Comparison of ENCODE assay signal across 16 mouse cellular contexts in genomic region chr7:24459440-24459839, GRCm38 (mm10). TPM values are rescaled to one million over a fixed set of nuclear protein-coding genes. Genes with fewer than 3 reads are reported as not detected.
DNase-seq lines count a peak whose midpoint lies in the region; ATAC-seq lines count a peak whose summit lies in the region.
"Had no signal": no experiment of that assay in that cellular context is flagged by ENCODE, and none has a peak within 500 bp of the region (broad histone marks: within the 10 kb centered on the region; RNA-seq: fewer than 3 reads in every experiment).

No protein-coding gene starts in this region.

- peaks cover 47% of the 10 kb centered on the region for H3K4me1 ChIP-seq in megakaryocyte, embryonic 14.5 days
- H3K4me1 ChIP-seq in lung, embryonic 15.5 days: peaks cover 45% of the 10 kb centered on the region

- H3K9ac ChIP-seq in lung, embryonic 15.5 days: no peak overlapping the region

- ATAC-seq in megakaryocyte, adult 5-6 weeks (ENCODE audit: poor library complexity, severe bottlenecking): no peak
- ATAC-seq in lung, embryonic 15.5 days (ENCODE audit: borderline replicate concordance, extremely low read depth, low FRiP score, low TSS enrichment): no peak
- no peak for ATAC-seq in granulocyte monocyte progenitor cell, adult 5-6 weeks (replicated peaks; ENCODE audit: poor library complexity, severe bottlenecking)

- H3K36me3 ChIP-seq in megakaryocyte, embryonic 14.5 days (replicated peaks; ENCODE audit: low read length): no peaks in the 10 kb centered on the region
- no peaks in the 10 kb centered on the region for H3K36me3 ChIP-seq in lung, embryonic 15.5 days

- DNase-seq in R1 (ENCODE audit: low read depth, low spot score): peak; percentile 88
- DNase-seq in yolk sac, embryonic 10.5 days (ENCODE audit: low spot score): peak; percentile 36
- DNase-seq in right cerebral cortex, postnatal 36 days (ENCODE audit: low spot score in 2 of 2): no peak
- DNase-seq: thymus, postnatal 4 days had no signal

- whole genome bisulfite sequencing in lung, embryonic 15.5 days: 62% methylated on average over 5 of the region's 5 CpGs

- H3K4me3 ChIP-seq in megakaryocyte, embryonic 14.5 days (replicated peaks): peak overlapping the region; percentile 29
- no peak overlapping the region for H3K4me3 ChIP-seq in lung, embryonic 15.5 days

- peaks cover 84% of the 10 kb centered on the region for H3K27me3 ChIP-seq in megakaryocyte, embryonic 14.5 days (replicated peaks)
- H3K27me3 ChIP-seq in lung, embryonic 15.5 days: no peaks in the 10 kb centered on the region

- H3K4me2 ChIP-seq in lung, embryonic 15.5 days: no peak overlapping the region

- H3K27ac ChIP-seq in lung, embryonic 15.5 days: peak overlapping the region; percentile 37

- no peaks in the 10 kb centered on the region for H3K9me3 ChIP-seq in megakaryocyte, embryonic 14.5 days
- H3K9me3 ChIP-seq in lung, embryonic 15.5 days: no peaks in the 10 kb centered on the region

RNA-seq across cellular contexts. Expression of gene Plaur, which starts 2.8 kb away (rescaled TPM):
- 14.6 and 56.5 TPM in 2 replicates for polyA plus RNA-seq in megakaryocyte, embryonic 14.5 days (2012; ENCODE audit: insufficient read depth, low replicate concordance)
- 100 and 110 TPM in 2 replicates for total RNA-seq in megakaryocyte, adult 5-6 weeks (2015)
- 96.3 and 124 TPM in 2 replicates for total RNA-seq in megakaryocyte, adult 5-6 weeks (2017)
- polyA plus RNA-seq in lung, embryonic 15.5 days (2015; fragmentation: Nextera tagmentation; extraction: Ambion mirVana): 17.5 and 18.6 TPM in 2 replicates
- 19.0 and 20.5 TPM in 2 replicates for total RNA-seq in granulocyte monocyte progenitor cell, adult 5-6 weeks (2014; fragmentation: Nextera tagmentation)
- 23.9 and 26.2 TPM in 2 replicates for total RNA-seq in granulocyte monocyte progenitor cell, adult 5-6 weeks (2017)

RNA-seq across cellular contexts. Expression of gene Irgc1, which starts 7.3 kb away (rescaled TPM):
- 0.28 TPM in 1 of 2 replicates, not detected in the other for polyA plus RNA-seq in megakaryocyte, embryonic 14.5 days (2012; ENCODE audit: insufficient read depth, low replicate concordance)
- total RNA-seq in megakaryocyte, adult 5-6 weeks (2015): 0.74 and 1.8 TPM in 2 replicates
- total RNA-seq in megakaryocyte, adult 5-6 weeks (2017): 0.66 and 0.94 TPM in 2 replicates
- polyA plus RNA-seq in lung, embryonic 15.5 days (2015; fragmentation: Nextera tagmentation; extraction: Ambion mirVana): not detected in 2 replicates
- total RNA-seq in granulocyte monocyte progenitor cell, adult 5-6 weeks (2014; fragmentation: Nextera tagmentation): not detected in 2 replicates
- total RNA-seq in granulocyte monocyte progenitor cell, adult 5-6 weeks (2017): not detected in 2 replicates
- total RNA-seq: adrenal gland, adult 2 months; heart, adult 18-20 months; heart, postnatal 4 days; layer of hippocampus, adult 8-10 months; megakaryocyte-erythroid progenitor cell, adult 5-6 weeks had no signal
- polyA plus RNA-seq: adrenal gland, adult 2 months; limb, embryonic 11.5 days; neural tube, embryonic 11.5 days had no signal

RNA-seq across cellular contexts. Expression of gene Cadm4, which starts 22.4 kb away (rescaled TPM):
- polyA plus RNA-seq in megakaryocyte, embryonic 14.5 days (2012; ENCODE audit: insufficient read depth, low replicate concordance): not detected in 2 replicates
- total RNA-seq in megakaryocyte, adult 5-6 weeks (2015): not detected in 2 replicates
- total RNA-seq in megakaryocyte, adult 5-6 weeks (2017): not detected in 2 replicates
- 2.8 and 3.5 TPM in 2 replicates for polyA plus RNA-seq in lung, embryonic 15.5 days (2015; fragmentation: Nextera tagmentation; extraction: Ambion mirVana)
- not detected in 2 replicates for total RNA-seq in granulocyte monocyte progenitor cell, adult 5-6 weeks (2014; fragmentation: Nextera tagmentation)
- total RNA-seq in granulocyte monocyte progenitor cell, adult 5-6 weeks (2017): not detected in 2 replicates
- total RNA-seq: megakaryocyte-erythroid progenitor cell, adult 5-6 weeks had no signal

RNA-seq across cellular contexts. Expression of gene Zfp428, which starts 47.4 kb away (rescaled TPM):
- 33.9 and 51.4 TPM in 2 replicates for polyA plus RNA-seq in megakaryocyte, embryonic 14.5 days (2012; ENCODE audit: insufficient read depth, low replicate concordance)
- total RNA-seq in megakaryocyte, adult 5-6 weeks (2015): 0.69 TPM in 1 of 2 replicates, not detected in the other
- 0.40 TPM in 1 of 2 replicates, not detected in the other for total RNA-seq in megakaryocyte, adult 5-6 weeks (2017)
- polyA plus RNA-seq in lung, embryonic 15.5 days (2015; fragmentation: Nextera tagmentation; extraction: Ambion mirVana): 42.7 and 47.2 TPM in 2 replicates
- total RNA-seq in granulocyte monocyte progenitor cell, adult 5-6 weeks (2014; fragmentation: Nextera tagmentation): 1.5 and 4.0 TPM in 2 replicates
- 2.2 and 2.7 TPM in 2 replicates for total RNA-seq in granulocyte monocyte progenitor cell, adult 5-6 weeks (2017)

RNA-seq across cellular contexts. Expression of gene AC161166.1, which starts 52.8 kb away (rescaled TPM):
- not detected in 2 replicates for polyA plus RNA-seq in megakaryocyte, embryonic 14.5 days (2012; ENCODE audit: insufficient read depth, low replicate concordance)
- total RNA-seq in megakaryocyte, adult 5-6 weeks (2015): not detected in 2 replicates
- total RNA-seq in megakaryocyte, adult 5-6 weeks (2017): not detected in 2 replicates
- 0.19 and 0.47 TPM in 2 replicates for polyA plus RNA-seq in lung, embryonic 15.5 days (2015; fragmentation: Nextera tagmentation; extraction: Ambion mirVana)
- total RNA-seq in granulocyte monocyte progenitor cell, adult 5-6 weeks (2014; fragmentation: Nextera tagmentation): not detected in 2 replicates
- total RNA-seq in granulocyte monocyte progenitor cell, adult 5-6 weeks (2017): not detected in 2 replicates
- total RNA-seq: adrenal gland, adult 2 months; heart, adult 18-20 months; heart, postnatal 4 days; layer of hippocampus, adult 8-10 months; megakaryocyte-erythroid progenitor cell, adult 5-6 weeks had no signal
- polyA plus RNA-seq: adrenal gland, adult 2 months; cortical plate, adult 2 months had no signal

Comparison
In these comparisons a context has a peak if more than half of its experiments do, and no peak if none do; other contexts are left out.
1. DNase-seq: peak in R1 (single experiment) and yolk sac, embryonic 10.5 days (single experiment); none in right cerebral cortex, postnatal 36 days (0 of 2).